Mouse (Mus musculus) small intestine, adult 2 months (tissue): ENCODE results near the gene Uchl5.

Experiments
- CTCF ChIP-seq: fragments of 200-500 bp; IDR thresholded peaks from 2 replicates; pipeline ENCODE4 v1.5.1; 2012; ENCODE audit warnings: low read depth, mild to moderate bottlenecking, control low read depth, inconsistent platforms, low read length, moderate library complexity, mixed read lengths; ENCODE audit not compliant: insufficient replicate concordance, insufficient read length; ENCODE audit errors: extremely low read depth
- POLR2A ChIP-seq: fragments of 200-500 bp; IDR thresholded peaks from 2 replicates; pipeline ENCODE4 v1.6.1; 2012; ENCODE audit warnings: low read depth, mild to moderate bottlenecking, control low read depth, inconsistent platforms, low read length, moderate library complexity

DNA sequence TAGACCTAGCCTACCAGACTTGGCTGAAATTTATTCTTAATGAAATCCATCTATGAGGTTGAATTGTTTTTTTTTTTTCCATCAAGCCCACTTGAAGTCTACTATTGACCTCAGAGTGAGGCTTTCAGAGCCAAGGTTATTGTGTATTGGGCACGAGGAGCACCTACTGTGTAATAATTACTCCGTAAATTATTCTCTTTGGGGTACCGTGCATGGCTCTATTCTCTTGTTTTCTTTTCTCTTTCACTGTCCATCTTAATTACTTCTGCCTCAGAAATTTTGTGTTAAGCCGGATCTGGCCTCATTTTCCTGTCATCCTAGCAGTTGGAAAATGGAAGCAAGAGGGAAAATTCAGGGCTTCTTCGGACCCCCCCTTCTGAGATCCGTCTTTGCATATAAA lies 34.9 kb upstream of the Uchl5 start:
- TF ChIP-seq POLR2A (no peak), CTCF (no peak)
